Mouse (Mus musculus) MEL (cell line): ENCODE measurements around the gene Fth1.

Experiments
- BHLHE40 ChIP-seq: IDR thresholded peaks from 2 replicates; pipeline ENCODE4 v1.6.1; 2012; ENCODE audit warnings: low read depth, mild to moderate bottlenecking, inconsistent platforms, low read length, improper control_type of control experiment, borderline replicate concordance
- CHD1 ChIP-seq: IDR thresholded peaks from 2 replicates; pipeline ENCODE4 v1.6.1; 2012; ENCODE audit warnings: low read depth, mild to moderate bottlenecking, inconsistent platforms, low read length, improper control_type of control experiment
- CHD2 ChIP-seq: IDR thresholded peaks from 2 replicates; pipeline ENCODE4 v1.6.1; 2011; ENCODE audit warnings: low read length, improper control_type of control experiment
- CTCF ChIP-seq, 3 experiments: IDR thresholded peaks in 2 of 3; conservative IDR thresholded peaks in 1 of 3; 2 replicates each; pipeline ENCODE4 v1.5.1; 2011 to 2012; ENCODE audit warnings: low read length in 3 of 3, low read depth in 2 of 3, mild to moderate bottlenecking in 2 of 3, improper control_type of control experiment in 1 of 3, inconsistent platforms in 1 of 3, mixed read lengths in 1 of 3, moderate library complexity in 1 of 3; ENCODE audit not compliant: control insufficient read depth in 1 of 3, insufficient read depth in 1 of 3, poor library complexity in 1 of 3, severe bottlenecking in 1 of 3
- POLR2A ChIP-seq, 2 experiments: IDR thresholded peaks; 2 replicates each; pipeline ENCODE4 v1.6.1; 2011 to 2012; ENCODE audit warnings: low read length in 2 of 2, mild to moderate bottlenecking in 2 of 2, control low read depth in 1 of 2, improper control_type of control experiment in 1 of 2, low read depth in 1 of 2, moderate library complexity in 1 of 2; ENCODE audit not compliant: control insufficient read depth in 1 of 2, insufficient read depth in 1 of 2, poor library complexity in 1 of 2
- USF2 ChIP-seq, 2 experiments: IDR thresholded peaks; 2 replicates each; pipeline ENCODE4 v1.6.1; 2011 to 2012; ENCODE audit warnings: improper control_type of control experiment in 2 of 2, low read length in 2 of 2, borderline replicate concordance in 1 of 2, inconsistent platforms in 1 of 2, low read depth in 1 of 2, mild to moderate bottlenecking in 1 of 2; ENCODE audit not compliant: insufficient read depth in 1 of 2
- ZC3H11A ChIP-seq: IDR thresholded peaks from 2 replicates; pipeline ENCODE4 v1.6.1; 2012; ENCODE audit warnings: low read depth, mild to moderate bottlenecking, inconsistent platforms, low read length, improper control_type of control experiment
- ZNF384 ChIP-seq: IDR thresholded peaks from 2 replicates; pipeline ENCODE4 v1.6.1; 2012; ENCODE audit warnings: low read depth, mild to moderate bottlenecking, inconsistent platforms, low read length, improper control_type of control experiment

DNA sequence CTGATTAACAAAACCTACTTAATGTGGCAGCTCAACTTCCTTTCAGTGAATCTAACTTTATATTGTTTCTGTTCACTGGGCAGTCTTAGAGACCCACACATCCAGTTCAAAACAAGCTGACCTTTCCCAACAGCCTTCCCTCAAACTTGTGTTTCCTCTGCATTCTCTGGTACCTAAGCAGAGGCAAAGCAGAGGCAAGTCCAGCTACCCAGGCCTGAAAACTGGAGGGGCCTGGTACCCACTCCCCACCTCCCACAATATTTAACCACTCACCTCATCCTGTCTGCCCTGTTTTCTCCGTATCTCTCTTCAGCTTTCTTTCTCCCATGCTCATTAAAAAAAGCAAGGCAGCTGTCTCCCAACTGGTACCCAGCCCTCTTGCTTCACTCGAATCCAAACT is 1.2 kb upstream of the Fth1 start:
- TF ChIP-seq BHLHE40 (no peak), CTCF (IDR thresholded peaks at IDR 0.05 in 2 of 3, conservative IDR thresholded peaks at IDR 0.05 in 1 of 3; ENCODE audit: control insufficient read depth in 1 of 3, insufficient read depth in 1 of 3, low read depth in 2 of 3, low read length in 3 of 3, poor library complexity in 1 of 3, severe bottlenecking in 1 of 3) (no peak), USF2 (IDR thresholded peaks at IDR 0.05; ENCODE audit: borderline replicate concordance in 1 of 2, insufficient read depth in 1 of 2, low read depth in 1 of 2, low read length in 2 of 2) (no peak), CHD1 (no peak), ZC3H11A (no peak), ZNF384 (no peak), CHD2 (no peak), POLR2A (IDR thresholded peaks at IDR 0.05; ENCODE audit: control insufficient read depth in 1 of 2, insufficient read depth in 1 of 2, low read depth in 1 of 2, low read length in 2 of 2, poor library complexity in 1 of 2) (no peak)
